Mouse (Mus musculus): ENCODE data around the gene Zfp524. TPM values are rescaled to one million over a fixed set of nuclear protein-coding genes. Genes with fewer than 3 reads are reported as not detected.

Gene Zfp524
- polyA plus RNA-seq, 1 experiment from 2014 or later = 9.3 TPM

GRCm38 (mm10) chr7:5035628-5036027, 21.4 kb downstream of the Zfp524 start:
- H3K9ac ChIP-seq = no peak overlapping the region
- H3K27ac ChIP-seq (replicated peaks) = no peak overlapping the region
- peaks cover 9% of the 10 kb centered on the region for H3K9me3 ChIP-seq (replicated peaks)
- peaks cover 23% of the 10 kb centered on the region for H3K4me1 ChIP-seq (replicated peaks)
- H3K4me2 ChIP-seq = no peak overlapping the region
- WGBS (ENCODE audit: insufficient replicate concordance) = 89% methylated on average over 17 of the region's 17 CpGs
- peaks cover 42% of the 10 kb centered on the region for H3K36me3 ChIP-seq (replicated peaks)
- H3K27me3 ChIP-seq = no peaks in the 10 kb centered on the region
- H3K4me3 ChIP-seq (replicated peaks) = no peak overlapping the region
- no peak for ATAC-seq (ENCODE audit: insufficient read depth)

GRCm38 (mm10) chr7:5036136-5036535, 21.9 kb downstream of the Zfp524 start:
- peaks cover 4% of the 10 kb centered on the region for H3K9me3 ChIP-seq (replicated peaks)
- no peak overlapping the region for H3K9ac ChIP-seq
- H3K4me1 ChIP-seq (replicated peaks) = peaks cover 23% of the 10 kb centered on the region
- no peak overlapping the region for H3K4me2 ChIP-seq
- H3K4me3 ChIP-seq (replicated peaks) = no peak overlapping the region
- no peak for ATAC-seq (ENCODE audit: insufficient read depth)
- 80% methylated on average over 9 of the region's 9 CpGs for WGBS (ENCODE audit: insufficient replicate concordance)
- no peak overlapping the region for H3K27ac ChIP-seq (replicated peaks)
- H3K27me3 ChIP-seq = no peaks in the 10 kb centered on the region
- peaks cover 37% of the 10 kb centered on the region for H3K36me3 ChIP-seq (replicated peaks)

DNA sequence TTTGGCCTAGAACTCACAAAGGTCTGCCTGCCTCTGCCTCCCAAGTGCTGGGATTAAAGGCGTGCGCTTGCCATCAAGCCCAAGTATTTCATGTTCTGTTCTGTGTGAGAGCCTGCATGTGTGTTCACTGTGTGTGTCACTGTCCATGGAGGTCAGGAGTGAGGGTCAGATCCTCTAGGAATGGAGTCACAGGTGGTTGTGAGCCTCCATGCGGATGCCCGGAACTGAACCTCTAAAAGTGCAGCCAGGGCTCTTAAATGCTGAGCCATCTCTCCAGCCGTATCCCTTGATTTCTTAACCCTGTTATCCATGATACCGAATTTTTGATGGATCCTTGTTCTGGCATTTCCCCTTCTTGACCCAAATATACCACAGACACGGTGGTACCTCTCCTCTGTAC, 22.8 kb downstream of the Zfp524 start:
- Histone ChIP-seq H3K27me3 (no peaks in the 10 kb centered on the region), H3K27ac (replicated peaks) (no peak overlapping the region), H3K4me1 (replicated peaks) (peaks cover 23% of the 10 kb centered on the region), H3K4me2 (no peak overlapping the region), H3K36me3 (replicated peaks) (peaks cover 28% of the 10 kb centered on the region), H3K4me3 (replicated peaks) (no peak overlapping the region), H3K9ac (no peak overlapping the region), H3K9me3 (replicated peaks) (no peaks in the 10 kb centered on the region)
- ATAC-seq (ENCODE audit: insufficient read depth) = no peak
- 90% methylated on average over 7 of the region's 7 CpGs for WGBS (ENCODE audit: insufficient replicate concordance)

DNA sequence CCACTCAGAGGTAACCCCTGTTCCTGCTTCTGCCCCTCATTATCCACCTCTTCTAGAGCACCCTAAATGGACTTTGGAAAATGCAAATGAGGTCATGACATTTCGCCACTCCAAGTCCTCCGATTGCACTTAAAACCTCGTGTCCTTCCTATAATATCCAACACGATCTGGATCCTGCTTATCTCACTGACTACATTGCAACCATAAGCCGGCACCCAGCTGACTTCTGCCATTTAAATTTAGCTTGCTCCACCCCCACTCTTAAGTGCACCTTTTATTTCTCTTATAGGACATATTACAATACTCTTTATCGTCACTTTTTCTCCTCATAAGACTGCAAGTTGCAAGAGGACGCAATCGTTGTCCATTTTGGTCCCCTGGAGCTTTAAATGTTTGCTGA, 23.3 kb downstream of the Zfp524 start:
- Histone ChIP-seq H3K4me2 (peak overlapping the region; percentile 81), H3K36me3 (replicated peaks) (peaks cover 24% of the 10 kb centered on the region), H3K9ac (peak overlapping the region; percentile 85; the same call in 1 of the 2 replicates), H3K27ac (replicated peaks) (peak overlapping the region; percentile 96), H3K9me3 (replicated peaks) (no peaks in the 10 kb centered on the region), H3K4me1 (replicated peaks) (peaks cover 23% of the 10 kb centered on the region), H3K4me3 (replicated peaks) (peak overlapping the region; percentile 91), H3K27me3 (no peaks in the 10 kb centered on the region)
- ATAC-seq (ENCODE audit: insufficient read depth) = no peak
- WGBS (ENCODE audit: insufficient replicate concordance) = 71% methylated on average over 8 of the region's 8 CpGs

DNA sequence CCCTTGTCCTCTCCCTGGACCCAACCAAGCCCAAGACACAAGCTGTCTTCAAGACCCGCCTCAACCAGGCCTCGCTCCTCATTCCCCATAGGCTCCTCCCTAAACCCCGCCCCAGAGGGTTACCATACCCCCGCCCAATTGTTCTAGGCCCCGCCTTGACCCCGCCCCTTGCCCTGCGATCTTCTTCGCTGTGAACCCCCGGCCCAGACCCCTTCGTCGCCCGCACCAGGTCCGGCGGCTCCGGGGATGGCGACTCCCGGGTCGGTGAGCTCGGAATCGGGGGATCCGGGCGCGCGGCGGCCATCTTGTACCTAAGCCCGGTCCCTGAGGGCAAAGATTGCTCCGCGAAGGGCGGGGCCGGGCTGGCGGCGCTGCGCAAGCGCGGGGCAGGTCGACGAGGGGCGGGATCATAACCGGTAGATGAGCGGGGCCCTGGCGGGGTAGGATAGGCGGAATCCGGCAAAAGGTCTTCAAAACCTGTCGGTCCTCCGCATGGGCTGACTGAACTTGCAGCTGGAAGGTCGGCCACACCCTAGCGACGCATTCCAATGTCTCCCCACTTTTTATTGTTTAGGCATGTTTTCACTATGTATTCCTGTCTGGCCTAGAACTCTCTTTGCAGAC, 24.0 kb downstream of the Zfp524 start, which contains the start of gene Zfp784:
Gene Zfp784, minus strand, starts transcription at position 338 of the 624 bp plus-strand sequence.
- ATAC-seq (ENCODE audit: insufficient read depth) = peak; percentile 98
- peak within 1 kb of the TSS; percentile 96 for H3K27ac ChIP-seq (replicated peaks)

DNA sequence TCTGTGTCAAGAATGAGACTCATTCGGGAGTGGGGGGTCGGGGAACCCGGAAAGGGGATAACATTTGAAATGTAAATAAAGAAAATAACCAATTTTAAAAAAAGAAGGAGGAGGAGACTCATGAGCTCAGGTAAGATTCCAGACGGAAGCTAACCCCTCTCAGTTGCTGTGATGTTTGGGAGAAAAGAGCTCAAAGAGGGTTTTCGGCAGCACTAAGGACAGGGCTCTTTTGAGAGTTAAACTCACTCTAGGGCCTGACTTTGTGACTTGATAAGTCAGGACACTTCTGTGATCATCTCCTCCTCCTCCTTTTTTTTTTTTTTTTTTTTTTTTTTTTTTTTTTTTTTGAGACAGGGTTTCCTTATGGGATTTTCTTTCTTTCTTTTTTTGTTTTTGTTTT, 24.7 kb downstream of the Zfp524 start:
- peak overlapping the region; percentile 81 for H3K4me2 ChIP-seq
- no peaks in the 10 kb centered on the region for H3K9me3 ChIP-seq (replicated peaks)
- no peaks in the 10 kb centered on the region for H3K27me3 ChIP-seq
- peaks cover 23% of the 10 kb centered on the region for H3K4me1 ChIP-seq (replicated peaks)
- no peak for ATAC-seq (ENCODE audit: insufficient read depth)
- H3K36me3 ChIP-seq (replicated peaks) = peaks cover 9% of the 10 kb centered on the region
- peak overlapping the region; percentile 91 for H3K4me3 ChIP-seq (replicated peaks)
- 21% methylated on average over 5 of the region's 5 CpGs for WGBS (ENCODE audit: insufficient replicate concordance)
- H3K9ac ChIP-seq = peak overlapping the region; percentile 85
- H3K27ac ChIP-seq (replicated peaks) = peak overlapping the region; percentile 96

More for the DNA sequence above, 24.0 kb downstream of the Zfp524 start, which contains the start of gene Zfp784:
- WGBS (ENCODE audit: insufficient replicate concordance) = under 1% methylated on average over 48 of the region's 48 CpGs
- H3K4me2 ChIP-seq = peak within 1 kb of the TSS; percentile 81
- H3K4me1 ChIP-seq (replicated peaks) = peaks cover 23% of the 10 kb centered on the region
- peaks cover 16% of the 10 kb centered on the region for H3K36me3 ChIP-seq (replicated peaks)
- no peaks in the 10 kb centered on the region for H3K9me3 ChIP-seq (replicated peaks)
- H3K4me3 ChIP-seq (replicated peaks) = peak within 1 kb of the TSS; percentile 91
- H3K27me3 ChIP-seq = no peaks in the 10 kb centered on the region
- H3K9ac ChIP-seq = peak within 1 kb of the TSS; percentile 85

DNA sequence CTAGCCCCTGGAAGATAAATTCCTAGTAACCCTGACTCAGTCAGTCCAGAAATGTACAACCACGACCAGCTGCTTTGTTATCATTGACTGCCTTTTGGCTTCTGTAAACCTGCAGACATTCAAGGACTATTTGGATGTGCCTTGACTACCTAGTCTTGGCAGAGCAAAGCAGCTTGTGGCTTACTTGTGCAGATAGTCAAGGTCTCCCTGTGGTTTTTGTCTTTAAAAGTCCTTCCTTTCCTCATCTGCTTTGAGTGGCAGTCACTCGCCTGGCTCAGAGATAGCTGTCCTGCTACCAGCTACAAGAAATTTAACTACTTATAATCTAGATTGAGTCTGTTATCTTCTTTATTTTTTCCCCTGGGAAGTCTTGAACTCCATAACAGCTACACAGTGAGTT, 30.8 kb downstream of the Zfp524 start:
- Histone ChIP-seq H3K4me3 (replicated peaks) (no peak overlapping the region), H3K4me1 (replicated peaks) (no peaks in the 10 kb centered on the region; the same call in 1 of the 2 replicates), H3K9ac (no peak overlapping the region), H3K27ac (replicated peaks) (no peak overlapping the region), H3K9me3 (replicated peaks) (no peaks in the 10 kb centered on the region), H3K27me3 (peaks cover 19% of the 10 kb centered on the region), H3K36me3 (replicated peaks) (no peaks in the 10 kb centered on the region), H3K4me2 (no peak overlapping the region)
- ATAC-seq (ENCODE audit: insufficient read depth) = no peak
- WGBS (ENCODE audit: insufficient replicate concordance) = 24% methylated on average over 2 of the region's 2 CpGs

GRCm38 (mm10) chr7:5046112-5046511, 31.9 kb downstream of the Zfp524 start:
- Histone ChIP-seq H3K36me3 (replicated peaks) (no peaks in the 10 kb centered on the region), H3K9me3 (replicated peaks) (no peaks in the 10 kb centered on the region), H3K27me3 (peaks cover 30% of the 10 kb centered on the region), H3K4me2 (no peak overlapping the region), H3K27ac (replicated peaks) (no peak overlapping the region), H3K4me1 (replicated peaks) (peaks cover 5% of the 10 kb centered on the region; the same call in 1 of the 2 replicates), H3K4me3 (replicated peaks) (no peak overlapping the region), H3K9ac (no peak overlapping the region)
- 64% methylated on average over 2 of the region's 2 CpGs for WGBS (ENCODE audit: insufficient replicate concordance)
- ATAC-seq (ENCODE audit: insufficient read depth) = no peak

DNA sequence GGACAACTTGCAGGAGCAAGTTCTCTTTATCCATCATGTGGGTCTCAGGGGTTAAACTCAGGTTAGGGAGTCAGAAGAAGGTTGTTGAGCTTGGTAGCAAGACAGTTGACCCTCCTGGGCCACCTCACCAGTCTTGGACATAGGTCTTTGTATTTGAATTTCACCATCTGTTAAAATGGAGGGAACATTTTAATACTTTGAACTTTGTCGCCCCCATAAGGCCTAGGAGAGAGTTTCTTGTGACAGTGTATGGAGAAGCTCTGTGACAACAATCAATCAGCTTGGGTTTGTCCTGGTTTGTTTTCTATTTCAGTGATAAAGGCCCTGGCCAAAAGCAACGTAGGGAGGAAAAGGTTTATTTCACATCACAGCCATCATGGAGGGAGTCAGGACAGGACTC, 33.1 kb downstream of the Zfp524 start:
- peaks cover 42% of the 10 kb centered on the region for H3K27me3 ChIP-seq
- WGBS (ENCODE audit: insufficient replicate concordance) = 6% methylated on average over 2 of the region's 2 CpGs
- H3K4me2 ChIP-seq = no peak overlapping the region
- no peaks in the 10 kb centered on the region for H3K9me3 ChIP-seq (replicated peaks)
- no peak for ATAC-seq (ENCODE audit: insufficient read depth)
- H3K4me3 ChIP-seq (replicated peaks) = no peak overlapping the region
- no peaks in the 10 kb centered on the region for H3K36me3 ChIP-seq (replicated peaks)
- H3K4me1 ChIP-seq (replicated peaks) = peaks cover 12% of the 10 kb centered on the region; the same call in 1 of the 2 replicates
- H3K27ac ChIP-seq (replicated peaks) = no peak overlapping the region
- no peak overlapping the region for H3K9ac ChIP-seq

- peak; percentile 61 for ATAC-seq (ENCODE audit: insufficient read depth)
- H3K36me3 ChIP-seq (replicated peaks) = no peaks in the 10 kb centered on the region
- H3K4me2 ChIP-seq = peak within 1 kb of the TSS; percentile 72
- H3K27me3 ChIP-seq = peaks cover 84% of the 10 kb centered on the region
- H3K9me3 ChIP-seq (replicated peaks) = no peaks in the 10 kb centered on the region
- H3K27ac ChIP-seq (replicated peaks) = no peak within 1 kb of the TSS
- peaks cover 22% of the 10 kb centered on the region for H3K4me1 ChIP-seq (replicated peaks)
- H3K9ac ChIP-seq = peak within 1 kb of the TSS; percentile 50
- peak within 1 kb of the TSS; percentile 61 for H3K4me3 ChIP-seq (replicated peaks)
- 1% methylated on average over 65 of the region's 65 CpGs for WGBS (ENCODE audit: insufficient replicate concordance)
Observed at GRCm38 (mm10) chr7:5051193-5052192, 37.3 kb downstream of the Zfp524 start, which contains the start of gene Zfp580. TSS of gene Zfp580 (plus strand) at chr7:5051538.

DNA sequence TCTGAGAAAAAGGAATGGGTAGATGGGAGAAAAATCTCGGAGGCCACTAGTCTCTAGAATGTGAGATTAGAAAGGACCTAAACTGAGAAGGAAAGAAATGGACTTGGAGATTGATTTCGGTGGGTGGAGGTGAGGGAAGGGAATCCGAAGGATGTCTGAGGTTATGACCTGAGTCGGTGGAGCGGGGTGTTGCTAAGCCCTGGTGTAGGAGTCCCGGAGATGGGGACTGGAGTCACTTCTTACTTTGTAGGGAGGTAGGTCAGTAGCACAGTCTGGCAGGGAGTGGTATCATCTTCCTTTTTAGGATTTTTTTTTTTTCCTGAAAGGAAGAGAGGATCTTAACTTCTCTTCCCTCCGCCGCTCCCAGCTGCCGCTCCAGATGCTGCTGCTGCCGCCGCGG, 38.2 kb downstream of the Zfp524 start:
- Histone ChIP-seq H3K4me1 (replicated peaks) (peaks cover 27% of the 10 kb centered on the region), H3K9ac (no peak overlapping the region), H3K27ac (replicated peaks) (no peak overlapping the region), H3K4me3 (replicated peaks) (peak overlapping the region; percentile 61; the same call in 1 of the 2 replicates), H3K27me3 (peaks cover 93% of the 10 kb centered on the region), H3K9me3 (replicated peaks) (no peaks in the 10 kb centered on the region), H3K4me2 (0 out of 2 replicates have a peak overlapping the region, but pooled peaks have one; percentile 36), H3K36me3 (replicated peaks) (no peaks in the 10 kb centered on the region)
- WGBS (ENCODE audit: insufficient replicate concordance) = 4% methylated on average over 12 of the region's 12 CpGs
- ATAC-seq (ENCODE audit: insufficient read depth) = no peak
